Mouse (Mus musculus) hematopoietic stem cell, adult 5-6 weeks (primary cell): ENCODE data around the gene Olfr1094. TPM values are rescaled to one million over a fixed set of nuclear protein-coding genes. Genes with fewer than 3 reads are reported as not detected.

Experiments
- ATAC-seq, 2 experiments: fragments of 125-278 bp in 1 of 2; replicated peaks in 1 of 2; 2 replicates each; pipeline ENCODE4 v1.8.0; 2016 to 2017; ENCODE audit warnings: inconsistent platforms in 2 of 2, mild to moderate bottlenecking in 2 of 2, moderate number of reproducible peaks in 2 of 2, low read depth in 1 of 2, moderate TSS enrichment in 1 of 2; ENCODE audit not compliant: low FRiP score in 2 of 2, poor library complexity in 2 of 2, severe bottlenecking in 2 of 2, insufficient read depth in 1 of 2, low TSS enrichment in 1 of 2
- total RNA-seq: library from RNA; stranded (forward); fragments of 172-1452, 232-1000 nt; gene quantifications from 2 replicates; pipeline ENCODE4 v1.2.3, GENCODE M21; 2017

Olfr1094 gene
- not detected in 2 replicates for total RNA-seq

GRCm38 (mm10) chr2:86824363-86824762, at the start of gene Olfr1094:
Olfr1094 (plus strand) TSS chr2:86824663.
- ATAC-seq: no peak

GRCm38 (mm10) chr2:86782179-86782578, 42.3 kb upstream of the Olfr1094 start, which contains the start of gene Olfr1093:
Olfr1093 (plus strand) TSS chr2:86782479.
- ATAC-seq: no peak

GRCm38 (mm10) chr2:86809918-86810317, 14.5 kb upstream of the Olfr1094 start, which contains the start of gene Olfr141:
Olfr141 (minus strand) TSS chr2:86810018.
- ATAC-seq: no peak

GRCm38 (mm10) chr2:86851596-86851995, 27.1 kb downstream of the Olfr1094 start, which contains the start of gene Olfr1095:
Olfr1095 (minus strand) TSS chr2:86851696.
- ATAC-seq: no peak

- no peak for ATAC-seq
Observed at GRCm38 (mm10) chr2:86874702-86875101, 50.2 kb downstream of the Olfr1094 start, which contains the start of gene Gm13723. Gm13723 (minus strand) TSS chr2:86874802.

Other genes with a start within 250 kb of the Olfr1094 start
- not detected in 2 replicates for gene Olfr1082, start 225.7 kb upstream of the Olfr1094 start, total RNA-seq
- gene Olfr1084, start 184.9 kb upstream of the Olfr1094 start, total RNA-seq: not detected in 2 replicates
- gene Olfr1085, start 162.6 kb upstream of the Olfr1094 start, total RNA-seq: not detected in 2 replicates
- not detected in 2 replicates for gene Olfr1086, start 144.6 kb upstream of the Olfr1094 start, total RNA-seq
- gene Olfr1087, start 126.3 kb upstream of the Olfr1094 start, total RNA-seq: not detected in 2 replicates
- gene Olfr1089, start 91.0 kb upstream of the Olfr1094 start, total RNA-seq: not detected in 2 replicates
- not detected in 2 replicates for gene Olfr1090, start 65.7 kb upstream of the Olfr1094 start, total RNA-seq
- gene Olfr1093, start 42.2 kb upstream of the Olfr1094 start, total RNA-seq: not detected in 2 replicates
- gene Olfr141, start 14.6 kb upstream of the Olfr1094 start, total RNA-seq: not detected in 2 replicates
- gene Olfr1095, start 27.0 kb downstream of the Olfr1094 start, total RNA-seq: not detected in 2 replicates
- not detected in 2 replicates for gene Gm13723, start 50.1 kb downstream of the Olfr1094 start, total RNA-seq
- gene Olfr1097, start 67.6 kb downstream of the Olfr1094 start, total RNA-seq: not detected in 2 replicates
- not detected in 2 replicates for gene Olfr1098, start 99.9 kb downstream of the Olfr1094 start, total RNA-seq
- gene Olfr1099, start 136.0 kb downstream of the Olfr1094 start, total RNA-seq: not detected in 2 replicates
- gene Olfr1100, start 155.3 kb downstream of the Olfr1094 start, total RNA-seq: not detected in 2 replicates
- gene Olfr1101, start 166.6 kb downstream of the Olfr1094 start, total RNA-seq: not detected in 2 replicates
- not detected in 2 replicates for gene Olfr1102, start 173.7 kb downstream of the Olfr1094 start, total RNA-seq
- not detected in 2 replicates for gene Olfr1104, start 202.4 kb downstream of the Olfr1094 start, total RNA-seq
- gene Olfr1105, start 211.9 kb downstream of the Olfr1094 start, total RNA-seq: not detected in 2 replicates
- not detected in 2 replicates for gene Olfr1106, start 227.6 kb downstream of the Olfr1094 start, total RNA-seq